Mouse (Mus musculus) liver, adult 2 months (tissue): ENCODE measurements around the gene Cog5.

Experiments used
- CTCF ChIP-seq: fragments of 200-500 bp; IDR thresholded peaks from 2 replicates; pipeline ENCODE4 v1.5.1; 2011; ENCODE audit warnings: low read depth, low read length, control low read depth
- POLR2A ChIP-seq: fragments of 200-500 bp; IDR thresholded peaks from 2 replicates; pipeline ENCODE4 v1.6.1; 2011; ENCODE audit warnings: low read length, control low read depth; ENCODE audit not compliant: insufficient read depth; ENCODE audit errors: extremely low read depth

- TF ChIP-seq POLR2A (no peak), CTCF (no peak)
Observed at GRCm38 (mm10) chr12:31848630-31849415, 194.2 kb downstream of the Cog5 start.
